Mouse (Mus musculus) ES-Bruce4 (cell line): ENCODE measurements at regions not wholly inside any gene's neighbourhood (a gene's known extent, or its start where the extent isn't known, plus 50 kb on each side); places are given as distances from the start of the nearest gene placed in this dataset.

Source experiments
- H3K27ac ChIP-seq: 2 replicates; pipeline ENCODE4 v1.5.1; 2012; ENCODE audit warnings: low read length, inconsistent platforms; ENCODE audit not compliant: insufficient read depth
- H3K27me3 ChIP-seq: 2 replicates; pipeline ENCODE4 v1.6.1; 2012; ENCODE audit warnings: mild to moderate bottlenecking, low read length, inconsistent platforms; ENCODE audit not compliant: control insufficient read depth, poor library complexity, insufficient read depth, severe bottlenecking
- H3K36me3 ChIP-seq: 2 replicates; pipeline ENCODE4 v1.6.1; 2012; ENCODE audit warnings: inconsistent platforms, mild to moderate bottlenecking, low read length, moderate library complexity; ENCODE audit not compliant: control insufficient read depth, poor library complexity, insufficient read depth, severe bottlenecking
- H3K4me1 ChIP-seq: one replicate; pipeline ENCODE4 v1.8.1; 2011; ENCODE audit warnings: low read length; ENCODE audit not compliant: control insufficient read depth, insufficient read depth
- H3K4me3 ChIP-seq: 2 replicates; pipeline ENCODE4 v1.5.1; 2011; ENCODE audit warnings: low read depth, mild to moderate bottlenecking, low read length
- H3K9ac ChIP-seq: 2 replicates; pipeline ENCODE4 v1.6.1; 2012; ENCODE audit warnings: low read depth, mild to moderate bottlenecking, inconsistent platforms; ENCODE audit not compliant: poor library complexity, severe bottlenecking
- H3K9me3 ChIP-seq: replicated peaks from 2 replicates; pipeline ENCODE4 v1.6.1; 2012; ENCODE audit warnings: mild to moderate bottlenecking, low read length, inconsistent platforms; ENCODE audit not compliant: control insufficient read depth, poor library complexity, insufficient read depth, severe bottlenecking
- CTCF ChIP-seq: IDR thresholded peaks from one replicate; pipeline ENCODE4 v1.8.1; 2011; ENCODE audit warnings: low read depth, low read length
- EP300 ChIP-seq: IDR thresholded peaks from 2 replicates; pipeline ENCODE4 v1.6.1; 2011; ENCODE audit warnings: low read depth, low read length; ENCODE audit not compliant: insufficient read depth
- POLR2A ChIP-seq: IDR thresholded peaks from one replicate; pipeline ENCODE4 v1.8.1; 2011; ENCODE audit warnings: low read length; ENCODE audit not compliant: insufficient read depth

GRCm38 (mm10) chr2:148567930-148568481 is 104.4 kb upstream of the Nxt1 start:
- TF ChIP-seq CTCF: no peak
- no peak for TF ChIP-seq EP300
- no peak for TF ChIP-seq POLR2A
- no peaks in the 10 kb centered on the region for H3K9me3 ChIP-seq
- no peaks in the 10 kb centered on the region for H3K27me3 ChIP-seq
- H3K9ac ChIP-seq: no peak overlapping the region
- H3K4me1 ChIP-seq: no peaks in the 10 kb centered on the region
- H3K36me3 ChIP-seq: no peaks in the 10 kb centered on the region
- no peak overlapping the region for H3K27ac ChIP-seq
- H3K4me3 ChIP-seq: no peak overlapping the region

- TF ChIP-seq CTCF: no peak
- TF ChIP-seq POLR2A: no peak
- H3K36me3 ChIP-seq: no peaks in the 10 kb centered on the region
- no peaks in the 10 kb centered on the region for H3K27me3 ChIP-seq
- no peak overlapping the region for H3K4me3 ChIP-seq
- no peak overlapping the region for H3K27ac ChIP-seq
- H3K9me3 ChIP-seq: no peaks in the 10 kb centered on the region
- no peaks in the 10 kb centered on the region for H3K4me1 ChIP-seq
- no peak overlapping the region for H3K9ac ChIP-seq
Measured at GRCm38 (mm10) chr2:148563390-148563789, 109.0 kb upstream of the Nxt1 start.

GRCm38 (mm10) chr2:148562041-148562440 is 110.4 kb upstream of the Nxt1 start:
- no peaks in the 10 kb centered on the region for H3K9me3 ChIP-seq
- no peak overlapping the region for H3K27ac ChIP-seq
- H3K9ac ChIP-seq: no peak overlapping the region
- H3K4me3 ChIP-seq: no peak overlapping the region
- H3K27me3 ChIP-seq: no peaks in the 10 kb centered on the region
- TF ChIP-seq EP300 (no peak), CTCF (no peak), POLR2A (no peak)
- no peaks in the 10 kb centered on the region for H3K4me1 ChIP-seq
- H3K36me3 ChIP-seq: no peaks in the 10 kb centered on the region

- TF ChIP-seq EP300 (no peak), CTCF (no peak), POLR2A (no peak)
- no peak overlapping the region for H3K9ac ChIP-seq
- H3K4me3 ChIP-seq: no peak overlapping the region
- no peaks in the 10 kb centered on the region for H3K27me3 ChIP-seq
- no peaks in the 10 kb centered on the region for H3K4me1 ChIP-seq
- H3K9me3 ChIP-seq: no peaks in the 10 kb centered on the region
- H3K27ac ChIP-seq: no peak overlapping the region
- no peaks in the 10 kb centered on the region for H3K36me3 ChIP-seq
Measured at GRCm38 (mm10) chr2:148560013-148560773, 112.2 kb upstream of the Nxt1 start.

GRCm38 (mm10) chr2:148559376-148559775 is 113.0 kb upstream of the Nxt1 start:
- no peak overlapping the region for H3K4me3 ChIP-seq
- H3K36me3 ChIP-seq: no peaks in the 10 kb centered on the region

GRCm38 (mm10) chr2:148558365-148558764 is 114.0 kb upstream of the Nxt1 start:
- Histone ChIP-seq H3K27ac (no peak overlapping the region), H3K9me3 (no peaks in the 10 kb centered on the region), H3K27me3 (no peaks in the 10 kb centered on the region; the same call in 1 of the 2 replicates), H3K4me3 (no peak overlapping the region), H3K36me3 (no peaks in the 10 kb centered on the region), H3K9ac (no peak overlapping the region), H3K4me1 (no peaks in the 10 kb centered on the region)
- TF ChIP-seq CTCF (no peak), EP300 (no peak), POLR2A (no peak)

More at GRCm38 (mm10) chr2:148559376-148559775, 113.0 kb upstream of the Nxt1 start:
- Histone ChIP-seq H3K27me3 (no peaks in the 10 kb centered on the region; the same call in 1 of the 2 replicates), H3K27ac (no peak overlapping the region), H3K9ac (no peak overlapping the region), H3K4me1 (no peaks in the 10 kb centered on the region), H3K9me3 (no peaks in the 10 kb centered on the region)
- no peak for TF ChIP-seq POLR2A
- no peak for TF ChIP-seq CTCF
- TF ChIP-seq EP300: no peak
